Mouse (Mus musculus) left cerebral cortex, postnatal 25 days (tissue): Measurements from ENCODE around the gene Resp18. TPM values are rescaled to one million over a fixed set of nuclear protein-coding genes. Genes with fewer than 3 reads are reported as not detected.

Source experiments
- DNase-seq, 2 experiments: peaks; one replicate each; pipeline ENCODE4 v3.0.0; 2022; ENCODE audit warnings: low spot score in 2 of 2, mixed read lengths in 1 of 2
- intact Hi-C: fragments of 180-260 bp; cut with DNase I; formaldehyde crosslinking; loops from one replicate; pipeline ENCODE4 v1.15.1; 2025
- total RNA-seq, 2 experiments: library from RNA; stranded (reverse); gene quantifications; 2 replicates each; pipeline ENCODE4 v1.2.3; 2021

Resp18 gene
- 100 to 1,000 TPM; 115 to 126 TPM for total RNA-seq

DNA sequence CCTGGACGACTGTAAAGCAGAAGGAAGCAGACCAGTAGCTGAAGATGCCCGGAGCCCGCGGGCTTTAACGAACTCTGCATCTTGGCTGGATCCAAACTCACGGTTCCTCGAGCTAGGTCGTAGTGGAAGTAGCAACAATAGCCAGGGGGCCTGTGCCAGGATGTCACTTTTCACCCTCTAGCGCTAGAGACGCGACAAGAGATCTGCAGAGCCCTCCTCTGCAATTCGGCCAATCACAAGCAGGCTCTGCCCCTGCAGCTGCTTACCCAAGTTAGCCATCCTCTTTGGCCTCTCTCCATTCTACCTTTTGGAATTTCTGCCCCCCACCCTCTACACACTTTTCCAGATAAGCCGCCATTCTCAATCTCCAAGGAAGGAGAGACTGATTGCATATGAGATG, at the start of gene Resp18:
Gene Resp18 (minus strand): TSS at position 188 of the 400 bp plus-strand sequence.
- intact Hi-C loops, result no loop called here
- DNase-seq, result no peak

GRCm38 (mm10) chr1:75327461-75327860, 49.2 kb upstream of the Resp18 start:
- DNase-seq, result no peak
- intact Hi-C loops, result no loop called here

DNA sequence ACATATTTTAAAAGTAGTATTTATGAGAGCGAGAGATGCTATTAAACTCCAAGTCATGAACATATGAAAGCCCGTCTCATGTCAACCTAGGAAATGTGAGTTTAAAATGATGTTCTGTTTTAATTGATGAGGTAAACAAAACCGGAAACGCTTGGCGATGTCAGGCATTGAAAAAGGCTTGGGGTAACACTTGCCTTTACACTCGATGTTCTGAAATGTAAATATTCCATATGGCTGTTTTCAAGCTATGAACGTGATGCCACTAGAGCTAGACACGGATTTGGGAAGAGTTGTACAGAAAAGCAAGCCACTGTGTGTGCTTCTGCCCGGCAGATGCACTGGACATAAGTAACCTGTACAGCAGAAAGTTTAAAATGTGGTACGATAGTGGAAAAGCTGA, 41.0 kb upstream of the Resp18 start:
- intact Hi-C loops, result no loop called here
- no peak for DNase-seq

DNA sequence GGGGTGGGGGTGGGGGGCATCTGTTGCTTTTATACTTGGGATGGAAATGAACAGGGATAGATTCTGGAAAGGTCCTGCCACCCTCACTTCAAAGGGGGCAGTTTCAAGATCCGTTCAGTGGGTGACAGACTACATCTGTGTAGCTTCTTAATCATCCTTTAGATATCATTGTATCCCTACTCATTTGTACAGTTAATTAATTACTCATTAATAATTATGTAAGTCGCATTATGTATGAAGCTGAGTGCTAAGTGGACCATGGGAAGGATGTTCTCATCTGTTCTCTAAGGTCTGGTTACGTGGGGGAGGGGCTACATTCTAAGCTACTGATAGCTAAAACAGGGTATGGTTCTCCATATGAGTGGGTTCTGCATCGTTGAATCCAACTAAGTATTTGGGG, 40.5 kb upstream of the Resp18 start:
- intact Hi-C loops, result no loop called here
- no peak for DNase-seq

- intact Hi-C loops, result no loop called here
- DNase-seq, result no peak
Measured at GRCm38 (mm10) chr1:75318301-75318700, 40.1 kb upstream of the Resp18 start.

GRCm38 (mm10) chr1:75317241-75318201, 39.3 kb upstream of the Resp18 start, which contains the start of gene Dnpep:
Gene Dnpep, minus strand, starts transcription at chr1:75317990.
- intact Hi-C loops, result no loop called here
- DNase-seq, result peak; percentile 100

- intact Hi-C loops, result no loop called here
- DNase-seq, result peak; percentile 64 to 65
Measured at GRCm38 (mm10) chr1:75316861-75317240, 38.6 kb upstream of the Resp18 start.

DNA sequence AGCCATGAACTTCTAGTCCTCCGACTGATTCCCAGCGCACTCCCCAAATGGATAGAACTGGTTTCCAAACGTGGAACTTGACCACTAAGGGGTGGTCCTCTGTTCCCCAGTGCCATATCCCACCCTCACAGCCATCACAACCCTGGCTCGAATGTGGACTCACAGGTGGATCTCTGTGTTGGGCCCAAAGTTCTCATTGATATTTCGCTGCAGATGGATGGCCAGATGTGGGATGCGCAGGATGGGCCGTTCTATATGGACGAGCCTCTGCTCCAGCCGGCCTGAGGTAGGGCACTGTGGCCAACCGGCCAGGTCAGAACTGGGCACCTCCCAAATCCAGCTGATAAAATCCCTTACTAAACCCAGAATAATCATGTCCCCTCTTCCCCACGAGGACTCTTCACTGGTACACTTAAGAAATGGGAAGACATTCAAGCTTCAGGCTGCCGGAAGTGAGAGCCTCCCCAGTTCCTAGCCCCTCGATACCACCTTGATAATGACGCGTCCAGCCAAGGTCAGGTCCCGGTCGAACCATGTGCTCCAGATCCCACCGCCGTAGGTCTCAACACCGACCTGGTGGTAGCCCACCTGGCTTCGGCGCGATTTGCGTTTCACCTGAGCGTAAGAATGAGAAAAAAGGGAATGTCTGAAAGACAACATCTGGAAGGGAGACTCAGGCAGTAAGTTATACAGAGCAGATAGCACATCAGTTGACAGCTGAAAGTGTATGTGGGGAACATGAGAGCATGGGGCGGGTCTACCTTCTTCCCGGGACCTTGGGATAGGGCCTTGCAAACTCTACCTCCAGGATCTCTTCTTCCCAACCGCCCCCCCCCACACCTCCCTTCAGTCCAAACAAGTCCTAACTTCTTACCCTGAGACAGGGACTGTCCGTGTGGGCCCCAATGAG, 37.5 kb upstream of the Resp18 start:
- DNase-seq, result no peak

DNA sequence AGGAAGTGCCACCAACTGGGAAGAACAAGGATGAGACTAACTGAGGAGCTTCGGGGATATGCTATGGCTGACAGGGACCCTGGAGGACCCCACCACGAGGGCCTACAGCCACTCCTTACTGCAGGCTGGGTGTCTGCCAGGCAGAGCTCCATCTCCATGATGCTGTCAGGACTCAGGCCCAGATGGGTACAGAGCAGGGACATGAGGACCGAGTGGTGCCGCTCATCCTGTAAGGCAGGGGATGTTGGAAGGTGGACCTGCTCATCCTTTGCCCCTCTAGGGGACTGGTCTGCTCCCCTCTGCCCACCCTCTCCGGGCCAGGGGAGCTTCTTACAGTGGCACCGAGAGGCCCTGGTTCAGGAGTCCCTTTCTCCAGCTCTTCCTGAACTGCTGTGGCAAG, 36.8 kb upstream of the Resp18 start:
- DNase-seq, result no peak
- intact Hi-C loops, result no loop called here

More for the DNA sequence above, 37.5 kb upstream of the Resp18 start:
- intact Hi-C loops, result no loop called here

DNA sequence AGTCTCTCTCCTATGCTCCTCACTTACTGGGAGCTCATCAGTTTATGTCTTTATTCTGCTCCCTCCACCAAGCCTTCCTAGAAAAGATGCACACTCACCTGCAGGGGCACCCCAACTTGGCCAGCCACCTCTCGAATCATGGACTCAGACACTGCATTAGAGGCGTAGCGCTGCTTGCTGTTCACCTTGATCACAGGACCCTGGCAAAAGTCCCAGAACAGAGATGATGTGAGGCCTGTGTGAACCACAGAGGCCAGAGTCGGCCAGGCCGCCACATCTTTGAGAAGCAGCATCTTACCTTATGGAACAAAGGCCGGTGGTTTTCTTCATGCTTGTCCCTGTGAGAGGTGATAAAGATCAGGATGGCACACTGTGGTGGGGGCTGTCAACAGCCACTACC, 33.5 kb upstream of the Resp18 start:
- intact Hi-C loops, result no loop called here
- DNase-seq, result no peak

DNA sequence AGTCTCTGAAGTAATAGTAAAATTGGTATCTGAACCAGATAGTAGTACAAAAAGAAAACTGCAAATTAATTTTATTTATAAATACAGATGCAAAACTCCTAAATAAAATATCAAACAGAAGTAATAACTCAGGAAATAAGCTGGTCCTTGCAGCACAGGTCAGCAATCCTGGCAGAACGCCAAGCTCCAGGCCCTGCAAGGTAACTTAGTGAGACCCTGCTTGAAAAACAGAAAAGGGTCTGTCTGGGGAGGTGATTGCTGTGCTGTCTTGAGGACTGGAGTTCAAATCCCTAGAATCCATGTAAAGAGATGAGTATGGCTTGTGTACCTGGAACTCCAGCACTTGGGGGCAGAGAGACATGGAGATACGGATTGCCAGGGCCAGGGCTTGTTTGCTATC, 26.4 kb upstream of the Resp18 start:
- no peak for DNase-seq
- intact Hi-C loops, result no loop called here

DNA sequence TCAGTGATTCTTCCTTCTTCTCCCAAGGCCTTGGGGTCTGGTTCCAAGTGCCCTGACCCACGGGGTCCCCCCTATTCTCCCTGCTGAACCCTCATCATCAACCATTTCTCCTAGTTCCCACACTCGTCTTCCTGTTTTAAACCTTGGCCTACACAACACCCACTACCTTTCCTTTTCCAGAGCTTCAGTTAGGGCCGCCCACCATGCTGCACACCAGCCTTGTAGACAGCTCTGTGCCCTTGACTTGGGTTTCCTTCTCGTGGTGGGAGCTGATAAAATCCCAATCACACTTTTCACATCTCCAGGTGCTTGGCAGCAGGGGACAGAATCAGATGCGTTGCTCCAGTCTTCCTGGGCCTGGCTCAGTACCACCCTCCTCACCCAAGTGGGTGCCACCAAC, 16.1 kb upstream of the Resp18 start:
- intact Hi-C loops, result no loop called here
- DNase-seq, result peak in 1 of 2 experiments; percentile 75

DNA sequence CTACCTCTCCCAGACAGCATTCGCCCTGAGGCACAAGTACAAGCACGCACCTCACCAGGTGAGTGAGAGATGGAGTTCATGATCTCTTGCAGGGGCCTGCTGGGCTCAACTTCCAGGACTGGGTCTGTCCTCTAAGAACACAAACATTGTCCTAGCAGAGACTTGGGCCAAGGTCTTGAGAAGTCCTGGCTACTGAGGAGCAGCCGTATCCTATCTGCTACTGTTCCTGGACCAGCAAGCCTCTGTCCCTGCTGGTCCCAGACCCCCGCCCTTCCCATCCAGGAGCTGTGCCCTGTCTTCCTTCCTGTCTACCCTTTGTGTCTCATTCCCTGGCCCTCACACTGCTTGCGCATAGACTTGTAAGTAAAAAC, 15.1 kb upstream of the Resp18 start:
- DNase-seq, result no peak
- intact Hi-C loops, result no loop called here

DNA sequence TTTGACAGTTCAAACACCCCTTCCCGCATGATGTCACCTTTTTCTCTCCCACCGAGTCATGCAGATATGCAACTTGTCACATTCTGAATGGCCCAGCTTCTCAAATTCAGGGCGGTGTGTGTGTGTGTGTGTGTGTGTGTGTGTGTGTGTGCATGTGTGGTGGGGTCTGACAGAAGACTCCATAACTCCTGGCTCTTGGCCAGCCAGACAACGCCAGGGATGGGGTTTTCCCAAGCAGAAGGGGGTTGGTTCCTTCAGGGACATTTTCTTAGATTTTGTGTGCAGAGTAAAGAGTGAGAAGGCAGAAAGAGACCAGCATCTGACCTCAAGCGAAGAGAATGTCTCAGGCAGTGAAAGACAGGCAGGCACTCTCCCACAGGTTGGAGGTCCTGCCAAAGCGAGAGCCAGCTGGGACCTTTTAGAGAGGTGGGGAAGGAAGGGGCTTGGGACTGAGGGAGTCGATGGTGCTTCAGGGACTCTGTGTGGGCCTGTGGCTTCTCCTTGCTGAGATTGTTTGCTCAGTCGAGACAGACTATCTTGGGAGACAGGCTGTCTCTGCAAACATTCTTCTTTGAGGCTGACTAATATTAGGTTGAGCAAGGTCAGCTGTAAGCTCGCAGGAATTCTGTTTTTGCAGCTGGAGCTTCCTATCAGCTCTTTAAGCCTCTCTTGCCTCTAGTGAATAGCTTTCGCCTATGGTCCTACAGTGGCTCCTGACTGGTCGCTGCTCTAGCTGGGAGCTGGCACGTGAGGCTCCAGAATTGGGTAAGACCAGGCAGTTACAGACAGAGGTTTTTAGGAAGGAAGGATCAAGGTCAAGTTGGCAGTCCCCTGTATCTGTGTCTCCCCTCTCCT, 14.5 kb upstream of the Resp18 start:
- intact Hi-C loops, result no loop called here
- no peak for DNase-seq

- intact Hi-C loops, result loop anchor here (2.0 kb wide), 1 partner anchor 29 kb away; no protein-coding TSS in a partner anchor
- no peak for DNase-seq
Measured at GRCm38 (mm10) chr1:75291321-75291720, 13.1 kb upstream of the Resp18 start.

DNA sequence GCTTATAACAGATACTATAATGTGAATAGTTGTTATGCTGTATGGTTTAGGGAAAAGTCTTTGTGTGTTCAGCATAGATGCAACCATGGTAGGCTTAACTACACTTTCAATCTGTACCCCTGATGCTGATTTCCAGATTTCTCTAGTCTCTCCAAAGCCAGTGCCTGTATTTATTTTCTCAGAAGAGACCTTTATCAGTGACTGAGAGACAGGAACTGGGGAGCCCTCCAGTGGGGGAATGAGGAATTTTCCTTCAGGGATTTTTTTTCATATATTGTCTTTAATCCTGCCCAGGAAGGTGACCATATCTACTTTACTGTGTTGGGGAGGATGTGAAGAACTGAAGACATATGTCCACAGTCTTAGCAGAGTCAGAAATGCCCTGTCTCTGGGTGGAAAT, 12.4 kb upstream of the Resp18 start:
- peak; percentile 66 to 86 for DNase-seq
- intact Hi-C loops, result loop anchor here (2.0 kb wide), 1 partner anchor 28 kb away; no protein-coding TSS in a partner anchor

GRCm38 (mm10) chr1:75289888-75290431, 11.7 kb upstream of the Resp18 start:
- intact Hi-C loops, result loop anchor here (2.0 kb wide), 1 partner anchor 27 kb away; no protein-coding TSS in a partner anchor
- DNase-seq, result peak in 1 of 2 experiments; percentile 59

DNA sequence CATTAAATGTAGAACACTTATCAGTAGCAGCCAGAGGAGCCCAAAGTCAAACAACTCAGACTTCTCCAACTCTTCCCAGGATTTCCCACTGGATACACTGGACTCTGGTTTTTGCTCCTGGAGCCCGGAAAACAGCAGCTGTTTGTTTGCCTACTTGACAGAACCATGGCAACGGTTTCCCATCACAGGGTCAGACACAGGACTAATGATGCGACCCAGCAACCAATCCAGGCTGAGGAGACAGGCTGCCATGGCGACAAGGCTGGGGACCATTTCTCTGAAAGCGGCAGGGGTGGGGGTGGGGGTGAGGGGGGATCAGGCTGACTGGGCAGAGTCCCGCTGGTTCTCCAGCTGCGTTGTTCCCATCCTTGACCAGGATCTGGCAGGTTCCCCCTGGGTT, 11.2 kb upstream of the Resp18 start:
- intact Hi-C loops, result no loop called here
- peak in 1 of 2 experiments; percentile 49 for DNase-seq

DNA sequence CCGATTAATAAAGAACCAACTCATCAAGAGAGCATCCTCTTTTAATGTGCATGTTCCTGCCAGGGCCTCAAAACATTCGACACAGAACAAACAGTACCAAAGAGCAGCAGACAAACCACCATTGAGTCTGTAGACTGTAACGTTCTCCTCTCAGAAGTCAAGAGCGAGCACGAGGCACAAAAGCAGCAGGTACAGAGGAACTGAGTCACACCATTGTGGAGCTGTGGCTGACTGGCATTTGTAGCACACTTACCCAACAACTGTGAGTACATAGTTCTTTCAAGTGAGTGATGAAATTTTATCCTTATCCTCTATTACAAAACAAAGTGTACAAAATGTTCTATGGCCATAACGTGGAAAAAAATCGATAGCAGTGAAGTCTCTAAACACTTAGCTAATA, 6.7 kb upstream of the Resp18 start:
- intact Hi-C loops, result no loop called here
- DNase-seq, result no peak
